Mouse (Mus musculus): ENCODE measurements around the gene Mbtps2.

GRCm38 (mm10) chrX:157493159-157493558, 105.4 kb downstream of the Mbtps2 start:
- TF ChIP-seq CTCF (conservative IDR thresholded peaks at IDR 0.05 in 1 of 2, IDR thresholded peaks at IDR 0.05 in 1 of 2; ENCODE audit: low read depth in 2 of 2, low read length in 2 of 2) = no peak
- TF ChIP-seq IRF4 (IDR thresholded peaks at IDR 0.05; ENCODE audit: low read depth, low read length) = no peak
- no peak for TF ChIP-seq MXI1 (IDR thresholded peaks at IDR 0.05; ENCODE audit: low read depth, low read length)
- no peak for TF ChIP-seq POLR2AphosphoS2 (IDR thresholded peaks at IDR 0.05; ENCODE audit: low read depth, low read length)
- TF ChIP-seq NELFE (IDR thresholded peaks at IDR 0.05; ENCODE audit: low read depth, low read length) = no peak
- no peak for TF ChIP-seq POLR2A (IDR thresholded peaks at IDR 0.05; ENCODE audit: low read depth, low read length)
- TF ChIP-seq MAFK (IDR thresholded peaks at IDR 0.05; ENCODE audit: insufficient replicate concordance, low read length) = no peak
- no peak for TF ChIP-seq GABPA (IDR thresholded peaks at IDR 0.05; ENCODE audit: insufficient replicate concordance, low read depth, low read length)
- no peak for TF ChIP-seq CHD1 (IDR thresholded peaks at IDR 0.05; ENCODE audit: low read depth, low read length)
